Mouse (Mus musculus) heart, postnatal 0 days (tissue): ENCODE measurements around the gene Hnf4a. TPM values are rescaled to one million over a fixed set of nuclear protein-coding genes. Genes with fewer than 3 reads are reported as not detected.

ENCODE experiments used
- ATAC-seq: fragments of 200-750 bp; cut with Nextera tagmentation; 2 replicates; pipeline ENCODE4 v1.8.0; 2017; ENCODE audit warnings: low read depth, moderate number of reproducible peaks, moderate library complexity; ENCODE audit not compliant: insufficient read depth
- DNase-seq: peaks from one replicate; pipeline ENCODE4 v3.0.0-alpha.2; 2016; ENCODE audit warnings: low spot score
- H3K27ac ChIP-seq: fragments of 300-500 bp; sonication (generic); 2 replicates; pipeline ENCODE4 v1.5.1; 2014; ENCODE audit warnings: low read depth, mild to moderate bottlenecking
- H3K27me3 ChIP-seq: fragments of 300-500 bp; sonication (generic); 2 replicates; pipeline ENCODE4 v1.6.1; 2014; ENCODE audit warnings: low read length, mixed read lengths; ENCODE audit not compliant: control insufficient read depth, insufficient read depth
- H3K36me3 ChIP-seq: fragments of 300-500 bp; sonication (generic); replicated peaks from 2 replicates; pipeline ENCODE4 v1.6.1; 2014; ENCODE audit warnings: low read length, mixed read lengths; ENCODE audit not compliant: control insufficient read depth, insufficient read depth
- H3K4me1 ChIP-seq: fragments of 300-500 bp; sonication (generic); 2 replicates; pipeline ENCODE4 v1.6.1; 2014; ENCODE audit warnings: antibody characterized with exemption; ENCODE audit not compliant: control insufficient read depth, insufficient read depth
- H3K4me2 ChIP-seq: fragments of 300-500 bp; sonication (generic); 2 replicates; pipeline ENCODE4 v1.6.1; 2014; ENCODE audit warnings: low read depth, mild to moderate bottlenecking, low read length, moderate library complexity
- H3K4me3 ChIP-seq: fragments of 300-500 bp; sonication (generic); 2 replicates; pipeline ENCODE4 v1.5.1; 2014; ENCODE audit warnings: low read depth, low read length
- H3K9ac ChIP-seq: fragments of 300-500 bp; sonication (generic); replicated peaks from 2 replicates; pipeline ENCODE4 v1.6.1; 2014; ENCODE audit warnings: low read depth, low read length, mixed read lengths
- H3K9me3 ChIP-seq: fragments of 300-500 bp; sonication (generic); replicated peaks from 2 replicates; pipeline ENCODE4 v1.6.1; 2016; ENCODE audit warnings: low read length; ENCODE audit not compliant: control insufficient read depth
- CTCF ChIP-seq: IDR thresholded peaks from 2 replicates; pipeline ENCODE4 v1.5.1; 2016; ENCODE audit warnings: antibody characterized with exemption, control low read depth, low read depth
- EP300 ChIP-seq: IDR thresholded peaks from 2 replicates; pipeline ENCODE4 v1.6.1; 2016; ENCODE audit warnings: antibody characterized with exemption, low read depth
- WGBS: fragments of 180-500 bp; shearing (Covaris S2); extraction: QIAGEN DNeasy Blood & Tissue Kit; methylation state at CpG from one replicate; pipeline ENCODE4 v1.1.7; 2014; 5-methylcytosine and 5-hydroxymethylcytosine counted together
- polyA plus RNA-seq: library from polyadenylated mRNA; unstranded; fragments of >200 nt; fragmentation: Nextera tagmentation; extraction: Ambion mirVana; gene quantifications from 2 replicates; pipeline ENCODE4 v1.2.1, GENCODE M21; 2015
- total RNA-seq: library from RNA; depleted of rRNA; stranded (reverse); fragments of >200 nt; gene quantifications from 2 replicates; pipeline ENCODE4 v1.2.3, GENCODE M21; 2014; ENCODE audit warnings: low replicate concordance

Gene Hnf4a
- total and polyA plus RNA-seq, 2 experiments from 2014 or later = not detected

- Histone ChIP-seq H3K27ac (no peak overlapping the region), H3K27me3 (no peaks in the 10 kb centered on the region), H3K4me3 (no peak overlapping the region), H3K36me3 (peaks cover 27% of the 10 kb centered on the region), H3K4me1 (peaks cover 36% of the 10 kb centered on the region), H3K9ac (no peak overlapping the region), H3K4me2 (no peak overlapping the region), H3K9me3 (no peaks in the 10 kb centered on the region)
- 74% methylated on average over 6 of the region's 6 CpGs for WGBS
- TF ChIP-seq EP300 (no peak), CTCF (no peak)
- ATAC-seq = no peak
- DNase-seq = no peak
Observed at GRCm38 (mm10) chr2:163467585-163467984, 39.0 kb upstream of the Hnf4a start.

- Histone ChIP-seq H3K4me2 (no peak overlapping the region), H3K27ac (no peak overlapping the region), H3K4me1 (peaks cover 24% of the 10 kb centered on the region), H3K36me3 (peaks cover 27% of the 10 kb centered on the region), H3K4me3 (no peak overlapping the region), H3K9me3 (no peaks in the 10 kb centered on the region), H3K27me3 (no peaks in the 10 kb centered on the region), H3K9ac (no peak overlapping the region)
- no peak for TF ChIP-seq CTCF
- TF ChIP-seq EP300 = no peak
- no peak for ATAC-seq
- no peak for DNase-seq
- 84% methylated on average over 6 of the region's 6 CpGs for WGBS
Observed at GRCm38 (mm10) chr2:163468866-163469265, 37.7 kb upstream of the Hnf4a start.

GRCm38 (mm10) chr2:163469711-163470110 lies 36.9 kb upstream of the Hnf4a start:
- 92% methylated on average over 15 of the region's 15 CpGs for WGBS
- ATAC-seq (no peak), DNase-seq (no peak)
- H3K27ac ChIP-seq = no peak overlapping the region
- H3K9me3 ChIP-seq = no peaks in the 10 kb centered on the region
- H3K4me1 ChIP-seq = peaks cover 17% of the 10 kb centered on the region
- no peak overlapping the region for H3K9ac ChIP-seq
- H3K4me2 ChIP-seq = no peak overlapping the region
- no peak for TF ChIP-seq EP300
- TF ChIP-seq CTCF = no peak
- no peaks in the 10 kb centered on the region for H3K27me3 ChIP-seq
- H3K4me3 ChIP-seq = no peak overlapping the region
- peaks cover 27% of the 10 kb centered on the region for H3K36me3 ChIP-seq

- Histone ChIP-seq H3K36me3 (peaks cover 27% of the 10 kb centered on the region), H3K4me1 (peaks cover 10% of the 10 kb centered on the region; the same call in 1 of the 2 replicates), H3K27me3 (no peaks in the 10 kb centered on the region), H3K4me2 (peak overlapping the region; percentile 78), H3K9me3 (no peaks in the 10 kb centered on the region), H3K27ac (peak overlapping the region; percentile 54), H3K9ac (no peak overlapping the region), H3K4me3 (peak overlapping the region; percentile 69)
- no peak for TF ChIP-seq CTCF
- no peak for TF ChIP-seq EP300
- ATAC-seq = no peak
- DNase-seq = no peak
- WGBS = 62% methylated on average over 3 of the region's 3 CpGs
Observed at GRCm38 (mm10) chr2:163471136-163471535, 35.5 kb upstream of the Hnf4a start.

- Histone ChIP-seq H3K27ac (peak overlapping the region; percentile 54), H3K9me3 (no peaks in the 10 kb centered on the region), H3K4me2 (peak overlapping the region; percentile 78), H3K4me3 (peak overlapping the region; percentile 69), H3K9ac (peak overlapping the region; percentile 59), H3K4me1 (peaks cover 10% of the 10 kb centered on the region; the same call in 1 of the 2 replicates), H3K36me3 (peaks cover 27% of the 10 kb centered on the region), H3K27me3 (no peaks in the 10 kb centered on the region)
- no peak for DNase-seq
- TF ChIP-seq EP300 (no peak), CTCF (no peak)
- peak; percentile 67; the same call in 1 of the 2 replicates for ATAC-seq
- 4% methylated on average over 36 of the region's 36 CpGs for WGBS
Observed at GRCm38 (mm10) chr2:163471710-163472465, 34.7 kb upstream of the Hnf4a start.
